Comparison of ENCODE assay signal across 15 mouse cellular contexts in the genomic region with DNA sequence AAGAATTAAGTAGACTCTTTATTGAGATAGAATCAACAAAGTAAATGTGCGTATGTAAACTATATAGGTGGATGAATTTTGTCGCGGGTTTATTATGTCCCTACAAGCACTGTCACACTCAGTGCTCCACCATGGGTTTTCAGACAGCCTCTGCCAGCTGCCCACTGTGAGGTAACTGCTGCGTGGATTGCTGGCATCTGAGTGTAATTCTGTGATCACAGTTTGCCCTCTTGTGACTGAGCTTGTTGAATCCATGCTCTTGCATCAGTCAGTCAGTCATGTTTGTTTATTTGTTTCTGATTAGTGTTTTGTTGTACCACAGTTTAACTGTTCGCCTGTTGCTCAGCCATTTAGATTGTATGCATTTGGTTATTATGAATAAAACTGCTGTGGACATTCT. TPM values are rescaled to one million over a fixed set of nuclear protein-coding genes. Genes with fewer than 3 reads are reported as not detected.
A peak's percentile ranks its signal among the peaks of the same experiment; 100 is the strongest.
DNase-seq lines count a peak whose midpoint lies in the region; TF ChIP-seq lines count a peak whose summit lies in the region.
"Had no signal": no experiment of that assay in that cellular context is flagged by ENCODE, and none has a peak within 500 bp of the region (broad histone marks: within the 10 kb centered on the region; RNA-seq: fewer than 3 reads in every experiment).

No protein-coding gene starts in this region.

- no peaks in the 10 kb centered on the region for H3K4me1 ChIP-seq in kidney, adult 2 months (ENCODE audit: control insufficient read depth, insufficient read depth, low read length)
- H3K4me1 ChIP-seq in limb, embryonic 10.5 days: no peaks in the 10 kb centered on the region
- H3K4me1 ChIP-seq: hindbrain, embryonic 15.5 days had no signal

- no peak for DNase-seq in kidney, adult 2 months
- no peak for DNase-seq in kidney, postnatal 36 days
- peak; percentile 22 for DNase-seq in MN1 (ENCODE audit: low spot score)
- peak; percentile 64 for DNase-seq in cerebellum, adult 11-12 months
- peak; percentile 71 to 81 for DNase-seq in cerebellum, postnatal 25 days
- DNase-seq in limb, embryonic 10.5 days (ENCODE audit: low spot score): no peak
- no peak for DNase-seq in retina, postnatal 1 day
- DNase-seq: adrenal gland, postnatal 10 days; gastrocnemius, postnatal 14 days; heart, postnatal 10 days; kidney, adult 11 months; kidney, postnatal 4 days; midbrain, embryonic 14.5 days had no signal

- H3K36me3 ChIP-seq in kidney, adult 2 months (ENCODE audit: control insufficient read depth, insufficient read depth, low read length): no peaks in the 10 kb centered on the region; the same call in 1 of the 2 replicates
- H3K36me3 ChIP-seq in limb, embryonic 10.5 days: 0 out of 2 replicates have a peak, but pooled peaks cover 3% of the 10 kb centered on the region

- 81% methylated on average over 5 of the region's 5 CpGs for WGBS in kidney, adult 2 months
- WGBS in limb, embryonic 10.5 days: 90% methylated on average over 5 of the region's 5 CpGs

- no peak overlapping the region for H3K4me3 ChIP-seq in kidney, adult 2 months (ENCODE audit: insufficient read depth, low read depth, low read length)
- H3K4me3 ChIP-seq in limb, embryonic 10.5 days: no peak overlapping the region
- H3K4me3 ChIP-seq: hindbrain, embryonic 15.5 days had no signal

- TF ChIP-seq CTCF in kidney, adult 2 months (conservative IDR thresholded peaks at IDR 0.05; ENCODE audit: insufficient read depth, insufficient read length, low read depth, low read length): peak; percentile 37

- no peaks in the 10 kb centered on the region for H3K9me3 ChIP-seq in limb, embryonic 10.5 days (replicated peaks)
- H3K9me3 ChIP-seq: hindbrain, embryonic 15.5 days had no signal

- TF ChIP-seq POLR2A in kidney, adult 2 months (IDR thresholded peaks at IDR 0.05; ENCODE audit: low read depth, low read length): no peak

- no peak overlapping the region for H3K27ac ChIP-seq in kidney, adult 2 months (ENCODE audit: insufficient read depth, low read depth, low read length)
- H3K27ac ChIP-seq in limb, embryonic 10.5 days: no peak overlapping the region
- H3K27ac ChIP-seq: hindbrain, embryonic 15.5 days; liver, embryonic 14.5 days had no signal

- H3K27me3 ChIP-seq in kidney, adult 2 months (replicated peaks; ENCODE audit: control insufficient read depth, insufficient read depth, low read length): no peaks in the 10 kb centered on the region
- H3K27me3 ChIP-seq in limb, embryonic 10.5 days (ENCODE audit: low read depth, poor library complexity, severe bottlenecking): no peaks in the 10 kb centered on the region
- H3K27me3 ChIP-seq: hindbrain, embryonic 15.5 days had no signal

RNA-seq across cellular contexts. Expression of a gene that starts 31.3 kb away (rescaled TPM):
- polyA plus RNA-seq in kidney, adult 2 months (2012; rRNA removed): 2.2 and 2.4 TPM in 2 replicates
- polyA plus RNA-seq in limb, embryonic 10.5 days (2016; fragmentation: Nextera tagmentation; extraction: Ambion mirVana): 2.3 TPM in 2 replicates

Comparison
In these comparisons a context has a peak if more than half of its experiments do, and no peak if none do; other contexts are left out.
1. DNase-seq: peak in MN1 (single experiment), cerebellum, adult 11-12 months (single experiment) and cerebellum, postnatal 25 days (2 of 2); none in kidney, adult 2 months (single experiment), kidney, postnatal 36 days (0 of 2), limb, embryonic 10.5 days (single experiment) and retina, postnatal 1 day (single experiment).